Mouse (Mus musculus): ENCODE measurements around the gene Pxmp4. TPM values are rescaled to one million over a fixed set of nuclear protein-coding genes. Genes with fewer than 3 reads are reported as not detected.
A peak's percentile ranks its signal among the peaks of the same experiment; 100 is the strongest.

Gene Pxmp4
- polyA plus RNA-seq, 1 experiment from 2014 or later: 18.5 TPM

- H3K36me3 ChIP-seq (replicated peaks; ENCODE audit: control insufficient read depth, insufficient read depth): no peaks in the 10 kb centered on the region
- no peak overlapping the region for H3K4me3 ChIP-seq (replicated peaks; ENCODE audit: low read length)
- 0 out of 2 replicates have a peak, but pooled peaks cover 7% of the 10 kb centered on the region for H3K4me1 ChIP-seq (replicated peaks; ENCODE audit: control insufficient read depth, insufficient read depth, low read length)
- H3K4me2 ChIP-seq (replicated peaks): no peak overlapping the region
- H3K27me3 ChIP-seq (ENCODE audit: control insufficient read depth, insufficient read depth, low read length): no peaks in the 10 kb centered on the region
- no peak overlapping the region for H3K27ac ChIP-seq
- ATAC-seq (ENCODE audit: low FRiP score) (no peak), DNase-seq (ENCODE audit: low spot score) (no peak)
- H3K9me3 ChIP-seq (ENCODE audit: control insufficient read depth, low read length): no peaks in the 10 kb centered on the region
- WGBS: 63% methylated on average over 6 of the region's 6 CpGs
- H3K9ac ChIP-seq: no peak overlapping the region
Measured at GRCm38 (mm10) chr2:154600586-154600985, 2.9 kb downstream of the Pxmp4 start.

DNA sequence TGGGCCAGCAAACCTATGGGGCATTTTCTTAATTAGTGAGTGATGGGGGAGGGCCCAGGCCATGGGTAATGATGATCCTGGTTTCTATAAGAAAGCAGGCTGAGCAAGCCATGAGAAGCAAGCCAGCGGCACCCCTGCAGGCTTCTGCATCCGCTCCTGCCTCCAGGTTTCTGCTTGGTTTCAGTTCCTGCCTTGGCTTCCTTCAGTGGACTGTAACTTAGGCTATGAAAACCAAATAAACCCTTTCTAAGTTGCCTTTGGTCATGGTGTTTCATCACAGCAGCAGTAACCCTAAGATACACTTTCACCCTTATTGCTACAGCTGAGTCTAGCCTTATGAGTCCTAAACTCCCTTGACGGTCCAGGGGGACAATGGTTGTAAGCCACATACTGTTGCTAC, 6.1 kb downstream of the Pxmp4 start:
- 91% methylated on average over 3 of the region's 3 CpGs for WGBS
- ATAC-seq (ENCODE audit: low FRiP score) (no peak), DNase-seq (ENCODE audit: low spot score) (no peak)
- Histone ChIP-seq H3K4me1 (replicated peaks; ENCODE audit: control insufficient read depth, insufficient read depth, low read length) (no peaks in the 10 kb centered on the region), H3K9me3 (ENCODE audit: control insufficient read depth, low read length) (no peaks in the 10 kb centered on the region), H3K27ac (no peak overlapping the region), H3K4me3 (replicated peaks; ENCODE audit: low read length) (no peak overlapping the region), H3K4me2 (replicated peaks) (no peak overlapping the region), H3K27me3 (ENCODE audit: control insufficient read depth, insufficient read depth, low read length) (no peaks in the 10 kb centered on the region), H3K9ac (no peak overlapping the region), H3K36me3 (replicated peaks; ENCODE audit: control insufficient read depth, insufficient read depth) (peaks cover 5% of the 10 kb centered on the region; the same call in 1 of the 2 replicates)

DNA sequence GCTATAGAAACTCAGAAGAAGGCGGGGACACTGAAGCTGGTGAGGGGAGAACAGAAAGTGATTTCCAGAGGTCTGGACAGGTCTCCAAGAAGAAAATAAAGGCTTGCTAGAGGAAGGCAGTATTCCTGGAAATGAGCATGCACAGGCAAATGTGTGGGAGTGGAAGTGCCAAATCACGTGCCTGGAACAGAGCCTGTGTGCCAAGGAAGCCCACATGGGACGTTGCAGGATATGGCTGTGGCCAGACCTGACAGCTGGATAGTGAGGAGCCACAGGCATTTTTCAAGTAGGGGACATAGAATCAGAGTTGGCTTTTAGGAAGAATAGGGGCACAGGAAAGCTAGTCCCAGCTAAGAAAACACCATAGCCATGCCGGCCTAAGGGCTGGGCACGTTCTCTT, 7.7 kb downstream of the Pxmp4 start:
- Histone ChIP-seq H3K27me3 (ENCODE audit: control insufficient read depth, insufficient read depth, low read length) (no peaks in the 10 kb centered on the region), H3K9ac (no peak overlapping the region), H3K27ac (no peak overlapping the region), H3K4me2 (replicated peaks) (no peak overlapping the region), H3K4me1 (replicated peaks; ENCODE audit: control insufficient read depth, insufficient read depth, low read length) (no peaks in the 10 kb centered on the region), H3K36me3 (replicated peaks; ENCODE audit: control insufficient read depth, insufficient read depth) (peaks cover 5% of the 10 kb centered on the region; the same call in 1 of the 2 replicates), H3K4me3 (replicated peaks; ENCODE audit: low read length) (no peak overlapping the region), H3K9me3 (ENCODE audit: control insufficient read depth, low read length) (no peaks in the 10 kb centered on the region)
- WGBS: 76% methylated on average over 5 of the region's 5 CpGs
- DNase-seq (ENCODE audit: low spot score): no peak
- no peak for ATAC-seq (ENCODE audit: low FRiP score)

DNA sequence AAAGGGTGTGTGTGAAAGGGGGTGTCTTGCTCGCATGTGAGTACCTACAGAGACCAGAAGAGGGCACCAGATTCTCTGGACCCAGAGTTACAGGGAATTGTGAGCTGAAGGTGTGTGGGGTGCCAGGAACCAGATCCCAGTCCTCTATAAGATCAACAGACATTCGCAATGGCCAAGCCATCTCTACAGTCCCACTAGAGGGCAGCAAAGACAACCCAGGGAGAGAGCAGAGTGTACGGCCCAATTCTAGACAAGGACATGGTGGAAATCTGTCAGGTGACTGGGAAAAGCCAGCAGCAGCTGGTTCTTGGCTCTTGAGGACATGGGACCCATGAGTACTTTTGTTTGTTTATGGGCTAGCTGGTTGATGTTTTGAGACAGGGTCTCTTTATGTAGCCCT, 10.5 kb downstream of the Pxmp4 start:
- Histone ChIP-seq H3K27me3 (ENCODE audit: control insufficient read depth, insufficient read depth, low read length) (no peaks in the 10 kb centered on the region), H3K9ac (no peak overlapping the region), H3K36me3 (replicated peaks; ENCODE audit: control insufficient read depth, insufficient read depth) (peaks cover 5% of the 10 kb centered on the region; the same call in 1 of the 2 replicates), H3K9me3 (ENCODE audit: control insufficient read depth, low read length) (no peaks in the 10 kb centered on the region), H3K4me3 (replicated peaks; ENCODE audit: low read length) (no peak overlapping the region), H3K27ac (no peak overlapping the region), H3K4me1 (replicated peaks; ENCODE audit: control insufficient read depth, insufficient read depth, low read length) (no peaks in the 10 kb centered on the region), H3K4me2 (replicated peaks) (no peak overlapping the region)
- 70% methylated on average over 3 of the region's 3 CpGs for WGBS
- ATAC-seq (ENCODE audit: low FRiP score) (no peak), DNase-seq (ENCODE audit: low spot score) (no peak)

GRCm38 (mm10) chr2:154591239-154591638, 12.3 kb downstream of the Pxmp4 start:
- Histone ChIP-seq H3K9ac (no peak overlapping the region), H3K9me3 (ENCODE audit: control insufficient read depth, low read length) (no peaks in the 10 kb centered on the region), H3K36me3 (replicated peaks; ENCODE audit: control insufficient read depth, insufficient read depth) (peaks cover 5% of the 10 kb centered on the region; the same call in 1 of the 2 replicates), H3K27ac (no peak overlapping the region), H3K4me1 (replicated peaks; ENCODE audit: control insufficient read depth, insufficient read depth, low read length) (no peaks in the 10 kb centered on the region), H3K27me3 (ENCODE audit: control insufficient read depth, insufficient read depth, low read length) (no peaks in the 10 kb centered on the region), H3K4me3 (replicated peaks; ENCODE audit: low read length) (no peak overlapping the region), H3K4me2 (replicated peaks) (no peak overlapping the region)
- DNase-seq (ENCODE audit: low spot score) (no peak), ATAC-seq (ENCODE audit: low FRiP score) (no peak)
- 87% methylated on average over 3 of the region's 3 CpGs for WGBS

DNA sequence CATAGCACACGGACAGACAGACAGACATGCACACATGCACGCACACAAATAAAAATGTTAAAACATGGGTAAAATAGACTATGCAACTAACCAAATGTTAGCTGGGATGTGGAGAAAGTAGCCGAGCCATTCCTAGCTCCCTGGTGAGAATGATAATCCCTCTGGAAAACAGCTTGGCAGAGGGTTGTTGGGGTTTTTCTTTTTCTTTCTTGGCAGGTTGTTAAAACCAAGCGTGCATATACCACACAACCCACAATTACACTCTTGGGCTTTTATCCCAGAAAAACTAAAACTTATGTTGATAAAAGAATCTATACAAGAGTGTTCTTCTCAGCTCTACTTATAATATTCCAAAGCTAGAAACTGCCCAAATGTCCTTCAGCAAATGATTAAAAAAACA, 14.5 kb downstream of the Pxmp4 start:
- DNase-seq (ENCODE audit: low spot score): no peak
- ATAC-seq (ENCODE audit: low FRiP score): no peak
- 86% methylated on average over 4 of the region's 4 CpGs for WGBS
- peaks cover 11% of the 10 kb centered on the region; the same call in 1 of the 2 replicates for H3K4me1 ChIP-seq (replicated peaks; ENCODE audit: control insufficient read depth, insufficient read depth, low read length)
- no peak overlapping the region for H3K4me3 ChIP-seq (replicated peaks; ENCODE audit: low read length)
- H3K4me2 ChIP-seq (replicated peaks): no peak overlapping the region
- no peaks in the 10 kb centered on the region for H3K27me3 ChIP-seq (ENCODE audit: control insufficient read depth, insufficient read depth, low read length)
- H3K36me3 ChIP-seq (replicated peaks; ENCODE audit: control insufficient read depth, insufficient read depth): peaks cover 5% of the 10 kb centered on the region; the same call in 1 of the 2 replicates
- H3K9ac ChIP-seq: no peak overlapping the region
- H3K9me3 ChIP-seq (ENCODE audit: control insufficient read depth, low read length): no peaks in the 10 kb centered on the region
- H3K27ac ChIP-seq: no peak overlapping the region

- H3K4me3 ChIP-seq (replicated peaks; ENCODE audit: low read length): no peak overlapping the region
- H3K9me3 ChIP-seq (ENCODE audit: control insufficient read depth, low read length): no peaks in the 10 kb centered on the region
- no peaks in the 10 kb centered on the region for H3K27me3 ChIP-seq (ENCODE audit: control insufficient read depth, insufficient read depth, low read length)
- H3K4me2 ChIP-seq (replicated peaks): no peak overlapping the region
- 79% methylated on average over 5 of the region's 5 CpGs for WGBS
- no peak overlapping the region for H3K9ac ChIP-seq
- DNase-seq (ENCODE audit: low spot score) (no peak), ATAC-seq (ENCODE audit: low FRiP score) (no peak)
- H3K4me1 ChIP-seq (replicated peaks; ENCODE audit: control insufficient read depth, insufficient read depth, low read length): peaks cover 15% of the 10 kb centered on the region
- H3K36me3 ChIP-seq (replicated peaks; ENCODE audit: control insufficient read depth, insufficient read depth): no peaks in the 10 kb centered on the region; the same call in 1 of the 2 replicates
- no peak overlapping the region for H3K27ac ChIP-seq
Measured at GRCm38 (mm10) chr2:154586405-154586804, 17.1 kb downstream of the Pxmp4 start.

GRCm38 (mm10) chr2:154584931-154585601, 18.4 kb downstream of the Pxmp4 start:
- Histone ChIP-seq H3K4me3 (replicated peaks; ENCODE audit: low read length) (no peak overlapping the region), H3K9ac (no peak overlapping the region), H3K4me2 (replicated peaks) (no peak overlapping the region), H3K4me1 (replicated peaks; ENCODE audit: control insufficient read depth, insufficient read depth, low read length) (peaks cover 15% of the 10 kb centered on the region), H3K27ac (peak overlapping the region; percentile 40; the same call in 1 of the 2 replicates), H3K36me3 (replicated peaks; ENCODE audit: control insufficient read depth, insufficient read depth) (no peaks in the 10 kb centered on the region; the same call in 1 of the 2 replicates), H3K9me3 (ENCODE audit: control insufficient read depth, low read length) (no peaks in the 10 kb centered on the region), H3K27me3 (ENCODE audit: control insufficient read depth, insufficient read depth, low read length) (no peaks in the 10 kb centered on the region)
- DNase-seq (ENCODE audit: low spot score) (no peak), ATAC-seq (ENCODE audit: low FRiP score) (no peak)
- 54% methylated on average over 17 of the region's 17 CpGs for WGBS

GRCm38 (mm10) chr2:154583906-154584872, 19.3 kb downstream of the Pxmp4 start:
- Histone ChIP-seq H3K9ac (no peak overlapping the region), H3K4me3 (replicated peaks; ENCODE audit: low read length) (no peak overlapping the region), H3K27ac (peak overlapping the region; percentile 40; the same call in 1 of the 2 replicates), H3K4me1 (replicated peaks; ENCODE audit: control insufficient read depth, insufficient read depth, low read length) (peaks cover 15% of the 10 kb centered on the region), H3K36me3 (replicated peaks; ENCODE audit: control insufficient read depth, insufficient read depth) (no peaks in the 10 kb centered on the region; the same call in 1 of the 2 replicates), H3K9me3 (ENCODE audit: control insufficient read depth, low read length) (no peaks in the 10 kb centered on the region), H3K27me3 (ENCODE audit: control insufficient read depth, insufficient read depth, low read length) (no peaks in the 10 kb centered on the region), H3K4me2 (replicated peaks) (no peak overlapping the region)
- 37% methylated on average over 15 of the region's 15 CpGs for WGBS
- peak; percentile 54 for DNase-seq (ENCODE audit: low spot score)
- ATAC-seq (ENCODE audit: low FRiP score): peak; percentile 79

All from hindbrain, embryonic 14.5 days (tissue).